Mouse (Mus musculus): Measurements from ENCODE around the gene Spesp1.

The Spesp1 gene

GRCm38 (mm10) chr9:62281991-62282390 lies at the start of gene Spesp1:
Gene Spesp1 (minus strand): TSS chr9:62282208.
- DNase-seq: no peak

GRCm38 (mm10) chr9:62325965-62326364 lies 44.0 kb upstream of the Spesp1 start:
- DNase-seq: no peak

DNA sequence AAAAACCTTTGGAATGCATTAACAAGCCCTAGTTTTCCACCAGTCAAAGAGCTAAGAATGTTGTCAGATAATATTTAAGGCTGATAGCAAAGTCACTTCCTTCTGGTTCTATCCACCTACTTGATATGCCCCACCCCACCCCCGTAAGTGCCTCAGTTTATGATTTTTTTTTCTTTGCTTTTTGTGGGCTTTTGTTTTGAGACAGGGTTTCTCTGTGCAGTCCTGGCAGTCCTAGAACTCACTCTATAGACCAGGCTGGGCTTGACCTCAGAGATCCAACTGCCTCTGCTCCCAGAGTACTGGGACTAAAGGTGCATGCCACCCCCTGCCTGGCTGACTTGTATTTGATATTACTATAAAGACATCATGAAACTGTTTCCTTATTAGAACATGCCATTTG lies 41.8 kb upstream of the Spesp1 start:
- DNase-seq: no peak

DNA sequence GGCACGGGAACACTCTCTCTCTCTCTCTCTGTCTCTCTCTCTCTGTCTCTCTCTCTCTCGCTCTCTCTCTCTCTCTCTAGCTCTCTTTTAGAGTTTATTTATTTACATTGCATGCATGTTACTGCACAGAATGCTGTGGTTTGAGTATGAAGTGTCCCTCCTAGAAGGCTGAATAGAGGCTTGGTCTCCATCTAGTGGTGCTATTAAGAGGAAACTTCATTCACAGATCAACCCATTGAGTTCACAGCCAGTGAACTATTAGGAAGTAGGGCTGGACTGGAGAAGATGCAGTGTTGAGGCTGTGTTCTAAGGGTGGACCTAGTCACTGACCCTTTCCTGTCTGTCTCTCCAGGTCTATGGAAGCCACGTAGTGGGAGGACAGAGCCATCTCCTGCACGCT lies 36.7 kb upstream of the Spesp1 start:
- no peak for DNase-seq

- no peak for DNase-seq
Observed at GRCm38 (mm10) chr9:62315556-62315955, 33.5 kb upstream of the Spesp1 start.

DNA sequence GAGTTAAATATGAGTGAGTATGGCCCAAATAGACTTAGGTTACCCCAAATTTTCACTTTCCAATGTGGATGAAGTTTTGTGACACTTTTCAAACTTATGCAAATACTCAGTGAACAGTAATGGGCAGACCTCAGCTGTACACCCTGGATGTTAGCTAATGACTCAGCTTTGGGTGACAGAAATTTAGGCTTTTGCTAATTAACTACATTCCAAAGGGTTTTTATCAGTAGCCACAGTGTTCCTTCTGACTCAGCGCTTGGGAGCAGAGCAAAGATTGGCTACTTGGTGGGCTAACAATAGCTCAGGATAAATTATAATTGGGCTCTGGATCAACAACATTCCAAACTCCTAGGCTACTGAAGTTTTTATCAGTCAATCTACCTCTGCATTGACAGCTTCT lies 14.9 kb upstream of the Spesp1 start:
- no peak for DNase-seq

- DNase-seq: peak; percentile 79
Observed at GRCm38 (mm10) chr9:62295006-62295698, 13.1 kb upstream of the Spesp1 start.

- no peak for DNase-seq
Observed at GRCm38 (mm10) chr9:62287633-62288025, 5.6 kb upstream of the Spesp1 start.

GRCm38 (mm10) chr9:62286967-62287632 lies 5.1 kb upstream of the Spesp1 start:
- DNase-seq: peak; percentile 68

DNA sequence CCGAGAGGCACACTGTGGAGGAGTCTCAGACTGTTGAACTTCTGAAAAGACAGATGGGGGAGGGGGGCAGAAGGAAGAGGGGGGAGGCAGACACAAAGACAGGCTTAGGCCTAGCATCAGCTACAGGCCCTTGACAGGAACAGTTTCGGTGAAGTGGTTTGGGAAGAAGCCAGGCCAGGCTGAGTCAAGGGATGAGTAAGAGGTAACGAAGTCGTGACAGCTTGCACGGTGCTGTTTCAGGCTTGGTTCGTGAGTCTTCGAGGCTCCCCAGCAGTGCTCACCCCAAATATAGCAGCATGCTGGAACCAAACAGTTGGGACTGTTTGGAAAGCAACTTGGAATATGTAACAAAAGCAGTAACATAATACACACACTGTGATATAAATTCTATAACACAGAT lies 2.3 kb upstream of the Spesp1 start:
- no peak for DNase-seq

- no peak for DNase-seq
Observed at GRCm38 (mm10) chr9:62276899-62277298, 5.1 kb downstream of the Spesp1 start.

DNA sequence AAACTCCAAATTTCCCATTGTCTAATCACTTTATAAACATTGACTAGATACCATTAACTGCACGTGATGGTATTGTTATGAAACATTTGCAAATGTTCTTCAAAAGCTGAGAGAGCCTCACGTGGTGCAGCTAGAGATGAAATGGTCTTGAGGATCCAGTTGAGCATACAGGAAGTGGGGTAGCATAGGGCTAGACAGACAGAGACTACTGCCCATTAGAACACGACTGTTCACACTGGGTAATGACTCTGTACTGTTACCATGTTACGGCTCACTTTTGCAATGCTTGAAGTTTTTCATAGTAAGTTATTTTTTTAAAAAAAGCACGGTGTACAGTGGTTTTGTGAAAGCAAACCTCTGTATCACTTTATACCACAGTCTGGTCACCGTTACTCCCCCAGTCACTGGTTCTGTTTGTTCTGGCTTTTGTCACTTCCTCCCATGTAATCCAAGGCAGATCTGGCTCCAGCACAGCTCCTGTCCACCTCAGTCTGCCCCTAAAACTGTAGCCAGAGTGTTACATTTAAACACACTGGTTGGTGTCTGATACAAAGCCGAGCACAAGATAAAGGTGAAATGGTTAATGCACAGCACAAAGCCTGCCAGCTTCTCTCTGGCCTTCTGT lies 11.1 kb downstream of the Spesp1 start:
- no peak for DNase-seq

GRCm38 (mm10) chr9:62269161-62269560 lies 12.8 kb downstream of the Spesp1 start:
- no peak for DNase-seq

DNA sequence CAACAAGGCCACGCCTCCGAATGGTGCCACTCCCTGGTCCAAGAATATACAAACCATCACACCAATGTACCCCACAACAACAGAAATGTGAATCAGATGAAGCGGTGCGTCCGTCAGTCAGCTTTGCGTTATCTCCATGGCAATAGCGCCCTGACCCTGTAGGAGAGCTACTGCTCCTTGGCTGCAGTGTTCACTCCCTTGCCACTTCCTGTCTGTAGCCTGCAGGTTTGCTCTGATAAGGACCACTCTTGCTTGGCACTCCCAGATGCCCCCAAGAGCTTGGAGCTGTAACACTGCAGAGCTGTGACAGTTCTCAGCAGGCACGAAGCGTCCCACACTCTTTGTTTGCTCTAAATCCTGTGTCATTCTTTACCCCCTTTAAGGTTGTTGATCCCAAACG lies 16.7 kb downstream of the Spesp1 start:
- DNase-seq: no peak

- no peak for DNase-seq
Observed at GRCm38 (mm10) chr9:62263652-62264051, 18.4 kb downstream of the Spesp1 start.

DNA sequence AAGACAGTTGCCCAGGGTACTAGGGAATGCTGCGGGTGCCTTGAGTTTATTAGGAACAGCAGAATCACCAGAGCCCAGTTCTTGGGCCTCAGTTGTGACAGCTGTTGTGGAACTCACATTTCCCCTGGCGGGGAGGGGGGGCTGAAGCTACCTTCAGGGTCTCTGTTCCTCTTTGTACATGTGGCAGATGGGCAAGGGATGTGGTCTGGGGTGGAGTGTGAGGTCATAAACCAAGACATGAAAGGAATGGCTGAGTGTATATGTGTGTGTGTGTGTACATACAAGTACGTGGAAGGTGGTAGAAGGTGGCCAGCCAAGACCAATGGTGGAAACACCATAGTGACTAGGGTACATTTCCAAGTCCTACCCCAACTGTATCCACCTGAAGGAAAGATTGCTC lies 20.6 kb downstream of the Spesp1 start:
- no peak for DNase-seq

- DNase-seq: no peak
Observed at GRCm38 (mm10) chr9:62261006-62261405, 21.0 kb downstream of the Spesp1 start.

DNA sequence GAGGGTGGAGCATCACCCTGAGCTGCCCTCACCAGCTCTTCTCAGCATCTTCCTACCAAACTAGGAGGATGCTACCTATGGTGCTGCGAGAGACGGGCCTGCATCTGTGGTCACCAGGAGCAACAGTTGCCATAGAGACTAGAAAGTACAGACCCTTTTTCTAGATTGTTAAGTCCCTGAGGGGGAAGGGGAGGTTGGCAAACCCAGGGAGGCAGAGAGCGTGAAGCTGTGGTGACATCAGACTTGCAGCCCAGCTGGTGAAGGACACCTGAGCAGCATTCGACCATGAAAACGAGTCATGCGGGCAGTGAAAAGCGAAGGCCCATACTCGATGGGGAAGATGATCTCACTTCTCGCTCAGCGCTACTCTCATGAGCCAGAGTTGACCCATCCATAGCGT lies 24.0 kb downstream of the Spesp1 start:
- DNase-seq: no peak

DNA sequence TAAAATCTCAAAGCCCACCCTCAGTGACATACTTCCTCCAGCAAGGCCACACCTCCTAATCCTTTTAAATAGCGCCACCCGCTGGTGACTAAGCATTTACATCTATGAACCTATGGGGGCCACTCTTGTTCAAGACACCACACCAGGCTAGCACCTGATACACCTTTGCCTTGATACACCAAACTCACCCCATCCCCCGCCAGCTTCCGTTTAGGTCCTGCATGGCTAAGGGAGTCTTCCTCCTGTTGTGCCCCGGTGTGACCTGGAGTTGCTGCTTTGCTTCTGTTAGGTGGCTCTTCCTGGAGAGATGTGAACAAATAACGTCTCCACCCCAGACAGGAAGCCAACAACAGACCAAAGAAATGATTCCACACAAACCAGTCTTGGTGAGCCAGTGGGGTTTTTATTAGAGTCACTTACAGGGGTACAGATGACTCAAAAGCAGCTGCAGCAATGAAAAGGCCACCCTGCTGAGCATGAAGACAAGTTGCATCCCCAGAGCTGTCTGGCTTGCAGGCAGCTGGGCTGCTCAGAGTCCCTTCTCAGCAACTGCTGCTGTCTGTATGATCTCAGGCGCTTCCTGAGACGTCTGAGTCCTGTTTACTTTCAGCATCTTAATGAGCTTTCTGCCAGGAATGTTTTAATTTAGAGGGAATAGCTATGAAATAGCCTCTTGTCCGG lies 26.0 kb downstream of the Spesp1 start:
- DNase-seq: no peak

DNA sequence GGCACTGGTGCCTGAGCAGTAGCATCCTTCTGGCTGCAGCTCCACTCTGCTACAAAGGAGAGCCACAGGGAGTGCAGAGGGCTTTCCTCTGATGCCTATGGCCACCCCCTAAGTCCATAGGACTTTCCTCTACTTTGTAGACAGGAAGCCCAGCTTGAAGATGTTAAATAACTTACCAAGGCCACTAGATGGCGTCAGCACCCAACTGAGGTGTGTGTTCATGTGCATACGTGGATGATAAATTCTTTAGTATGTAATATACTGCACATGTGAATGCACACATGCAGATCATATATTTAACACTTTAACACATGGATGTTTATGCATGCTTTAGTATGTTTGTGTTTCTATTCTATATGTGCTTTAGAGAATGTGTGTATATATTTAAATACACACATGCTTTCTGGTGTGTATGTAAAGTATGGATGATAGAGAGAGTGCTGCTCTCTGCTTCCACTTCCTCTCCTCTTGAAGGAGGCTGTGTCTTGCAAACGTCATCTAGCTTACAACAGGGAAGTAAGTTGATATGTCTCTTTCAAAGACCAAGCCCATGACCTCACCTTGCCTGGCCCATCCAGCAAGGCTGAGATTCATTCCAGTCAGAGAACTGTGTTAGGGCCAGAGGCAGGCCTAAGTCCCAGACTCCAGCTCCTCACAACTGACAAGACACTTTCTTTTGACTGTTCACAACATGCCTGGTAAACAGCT lies 28.1 kb downstream of the Spesp1 start:
- DNase-seq: no peak

DNA sequence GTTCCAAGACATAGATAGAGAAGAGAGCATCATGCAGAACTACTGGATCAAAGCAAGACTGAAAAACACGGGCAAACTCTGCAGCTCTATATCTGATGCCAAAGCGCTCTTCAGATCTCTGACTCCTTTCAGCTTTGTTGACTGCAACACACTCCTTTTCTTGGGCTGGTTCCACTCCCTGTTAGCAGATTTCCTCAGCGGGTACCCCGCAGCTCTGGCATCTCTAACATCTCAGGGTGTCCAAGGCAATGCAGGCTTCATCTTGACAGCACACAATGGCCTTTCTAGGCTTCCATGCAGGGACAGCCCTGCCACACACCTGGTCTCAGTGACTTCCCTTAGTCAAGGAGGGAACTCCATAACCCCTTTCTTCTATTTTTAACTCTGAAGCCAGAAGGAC lies 31.7 kb downstream of the Spesp1 start:
- DNase-seq: no peak

- no peak for DNase-seq
Observed at GRCm38 (mm10) chr9:62246380-62246942, 35.5 kb downstream of the Spesp1 start.
